Mouse (Mus musculus) brain, embryonic 14.5 days (tissue): ENCODE results near the gene Tuba4a.

Source experiments
- CTCF ChIP-seq: fragments of 200-500 bp; IDR thresholded peaks from 2 replicates; pipeline ENCODE4 v1.5.1; 2012; ENCODE audit warnings: inconsistent platforms, mild to moderate bottlenecking, moderate library complexity, borderline replicate concordance; ENCODE audit not compliant: insufficient read depth, insufficient read length; ENCODE audit errors: extremely low read depth
- POLR2A ChIP-seq: fragments of 200-500 bp; IDR thresholded peaks from 2 replicates; pipeline ENCODE4 v1.6.1; 2012; ENCODE audit warnings: mild to moderate bottlenecking, inconsistent platforms, borderline replicate concordance; ENCODE audit not compliant: poor library complexity, insufficient read depth, insufficient read length, severe bottlenecking; ENCODE audit errors: extremely low read depth

DNA sequence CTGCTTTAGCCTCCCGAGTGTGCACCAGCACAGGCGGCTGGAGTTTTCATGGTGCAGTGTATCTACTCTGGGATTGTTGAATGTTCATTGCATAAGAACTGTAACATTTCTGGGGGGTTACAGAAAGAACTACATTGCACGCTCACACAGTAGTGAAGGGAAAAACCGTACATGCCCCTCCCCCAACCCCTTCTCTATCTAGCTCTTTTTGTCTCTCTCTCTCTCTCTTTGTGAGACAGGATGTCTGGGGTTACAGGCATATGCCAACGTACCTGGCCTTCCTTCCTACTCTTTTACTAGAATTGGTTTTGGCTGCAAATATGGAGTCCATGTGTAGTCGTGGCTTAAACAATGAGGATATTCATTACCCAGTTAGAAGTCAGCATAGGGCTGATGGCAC is 3.3 kb upstream of the Tuba4a start:
- TF ChIP-seq CTCF = no peak
- TF ChIP-seq POLR2A = no peak
